Mouse (Mus musculus) thymus, adult 2 months (tissue): ENCODE measurements around the gene Gdf1. TPM values are rescaled to one million over a fixed set of nuclear protein-coding genes. Genes with fewer than 3 reads are reported as not detected.

Source experiments
- DNase-seq: peaks from one replicate; pipeline ENCODE4 v3.0.0; 2021
- H3K27ac ChIP-seq: fragments of 200-500 bp; 2 replicates; pipeline ENCODE4 v1.5.1; 2012; ENCODE audit warnings: low read length, control low read depth; ENCODE audit not compliant: control insufficient read depth, insufficient read depth
- H3K27me3 ChIP-seq: fragments of 200-500 bp; 2 replicates; pipeline ENCODE4 v1.6.1; 2012; ENCODE audit warnings: mild to moderate bottlenecking, low read length, moderate library complexity, mixed read lengths; ENCODE audit not compliant: control insufficient read depth, insufficient read depth
- H3K36me3 ChIP-seq: fragments of 200-500 bp; 2 replicates; pipeline ENCODE4 v1.6.1; 2012; ENCODE audit warnings: mild to moderate bottlenecking, low read length, moderate library complexity; ENCODE audit not compliant: control insufficient read depth, insufficient read depth
- H3K4me1 ChIP-seq: fragments of 200-500 bp; replicated peaks from 2 replicates; pipeline ENCODE4 v1.6.1; 2012; ENCODE audit warnings: low read length; ENCODE audit not compliant: control insufficient read depth, insufficient read depth
- H3K4me3 ChIP-seq: fragments of 200-500 bp; 2 replicates; pipeline ENCODE4 v1.5.1; 2012; ENCODE audit warnings: mild to moderate bottlenecking, low read length, control low read depth, moderate library complexity; ENCODE audit not compliant: control insufficient read depth, insufficient read depth
- CTCF ChIP-seq: fragments of 200-500 bp; IDR thresholded peaks from 2 replicates; pipeline ENCODE4 v1.5.1; 2012; ENCODE audit warnings: mild to moderate bottlenecking, control low read depth, low read length, moderate library complexity, borderline replicate concordance; ENCODE audit not compliant: control insufficient read depth, poor library complexity, insufficient read depth; ENCODE audit errors: extremely low read depth
- POLR2A ChIP-seq: fragments of 200-500 bp; IDR thresholded peaks from 2 replicates; pipeline ENCODE4 v1.6.1; 2012; ENCODE audit warnings: mild to moderate bottlenecking, low read length, control low read depth, moderate library complexity; ENCODE audit not compliant: control insufficient read depth, poor library complexity, insufficient read depth; ENCODE audit errors: extremely low read depth
- WGBS: fragments of 180-500 bp; shearing (Covaris S2); methylation state at CpG from one replicate; pipeline ENCODE4 v1.1.7; 2018; 5-methylcytosine and 5-hydroxymethylcytosine counted together
- polyA plus RNA-seq: library from polyadenylated mRNA; depleted of rRNA; stranded (reverse); fragments of >200 nt; gene quantifications from 2 replicates; pipeline ENCODE4 v1.2.3, GENCODE M21; 2012; rRNA removed

The Gdf1 gene
- polyA plus RNA-seq, 1 experiment, result 0.13 TPM

DNA sequence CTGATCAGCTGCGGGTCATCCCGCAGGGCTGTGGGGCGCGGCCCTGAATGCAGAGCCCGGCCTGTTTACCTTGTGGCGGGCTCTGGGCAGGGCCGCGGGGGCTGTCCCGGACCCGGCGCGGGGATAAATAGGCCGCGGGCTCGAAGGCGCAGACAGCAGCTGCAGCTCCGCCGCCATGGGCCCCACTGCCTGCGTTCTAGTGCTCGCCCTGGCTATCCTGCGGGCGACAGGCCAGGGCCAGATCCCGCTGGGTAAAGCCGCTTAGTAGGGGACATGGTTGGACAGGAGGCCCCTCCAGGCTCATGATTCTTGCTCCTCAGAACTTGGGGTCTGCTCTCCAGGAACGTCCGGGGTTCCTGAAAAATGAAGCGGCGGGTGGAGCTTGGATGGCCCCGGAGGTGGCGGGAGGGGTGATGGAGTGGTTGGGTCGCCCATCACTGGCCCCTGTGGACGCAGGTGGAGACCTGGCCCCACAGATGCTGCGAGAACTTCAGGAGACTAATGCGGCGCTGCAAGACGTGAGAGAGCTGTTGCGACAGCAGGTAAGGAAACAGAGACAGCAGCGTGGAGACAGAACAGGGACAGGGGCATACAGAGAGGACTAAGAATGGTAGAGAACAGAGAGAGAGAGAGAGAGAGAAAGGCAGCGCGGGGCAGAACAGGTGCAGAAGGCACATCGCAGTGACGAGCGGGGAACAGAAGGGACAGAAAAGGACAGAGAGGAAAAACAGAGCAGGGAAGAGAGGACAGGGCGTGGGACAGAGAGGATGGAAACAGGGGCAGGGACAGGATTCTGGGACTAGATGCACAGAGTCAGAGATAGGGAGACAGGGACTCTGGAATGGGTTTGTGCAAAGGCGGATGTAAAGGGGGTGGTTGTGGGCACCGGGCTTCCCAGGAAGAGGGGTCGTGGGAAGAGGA lies 44.0 kb downstream of the Gdf1 start, which contains the start of gene Comp:
Gene Comp (plus strand): TSS at position 162 of the 921 bp plus-strand sequence.
- Histone ChIP-seq H3K27me3 (peaks cover 45% of the 10 kb centered on the region), H3K27ac (no peak within 1 kb of the TSS), H3K4me3 (peak within 1 kb of the TSS; percentile 27), H3K4me1 (peaks cover 30% of the 10 kb centered on the region), H3K36me3 (no peaks in the 10 kb centered on the region)
- 13% methylated on average over 47 of the region's 47 CpGs for WGBS
- DNase-seq, result no peak
- TF ChIP-seq POLR2A, result no peak
- TF ChIP-seq CTCF, result no peak

- peak overlapping the region; percentile 27 for H3K4me3 ChIP-seq
- H3K36me3 ChIP-seq, result no peaks in the 10 kb centered on the region
- peaks cover 45% of the 10 kb centered on the region for H3K27me3 ChIP-seq
- peaks cover 30% of the 10 kb centered on the region for H3K4me1 ChIP-seq
- DNase-seq, result peak; percentile 34
- no peak overlapping the region for H3K27ac ChIP-seq
- TF ChIP-seq CTCF (no peak), POLR2A (no peak)
- WGBS, result 2% methylated on average over 53 of the region's 53 CpGs
These were observed 44.8 kb downstream of the Gdf1 start for GRCm38 (mm10) chr8:70374318-70374927.

DNA sequence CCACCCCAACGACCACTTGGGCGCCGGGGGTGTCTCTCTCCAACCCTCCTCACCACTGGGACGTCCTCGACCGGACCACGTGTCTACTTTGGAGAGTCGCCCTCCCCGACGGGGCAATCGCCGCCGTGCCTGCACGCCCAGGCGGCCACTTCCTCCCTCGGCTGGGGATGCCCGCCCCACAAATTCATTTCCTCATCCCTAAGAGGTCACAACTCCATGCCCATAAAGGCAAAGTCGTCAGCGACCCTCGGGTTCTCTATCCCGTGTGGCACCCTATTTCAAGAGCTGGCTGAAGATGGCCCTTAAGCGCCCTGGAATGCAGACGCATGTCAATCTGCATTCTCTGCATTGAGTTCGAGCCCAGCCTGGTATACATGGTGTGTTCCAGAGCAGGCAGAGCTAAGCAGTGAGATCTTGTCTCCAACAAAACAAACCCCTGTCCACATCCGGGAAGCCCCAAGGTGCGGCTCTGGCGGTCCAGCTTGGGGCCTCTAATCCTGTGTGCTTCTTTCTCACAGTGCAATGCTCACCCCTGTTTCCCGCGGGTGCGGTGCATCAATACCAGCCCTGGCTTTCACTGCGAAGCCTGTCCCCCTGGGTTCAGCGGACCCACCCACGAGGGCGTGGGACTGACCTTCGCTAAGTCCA lies 45.7 kb downstream of the Gdf1 start:
- WGBS, result 5% methylated on average over 35 of the region's 35 CpGs
- no peaks in the 10 kb centered on the region for H3K36me3 ChIP-seq

DNA sequence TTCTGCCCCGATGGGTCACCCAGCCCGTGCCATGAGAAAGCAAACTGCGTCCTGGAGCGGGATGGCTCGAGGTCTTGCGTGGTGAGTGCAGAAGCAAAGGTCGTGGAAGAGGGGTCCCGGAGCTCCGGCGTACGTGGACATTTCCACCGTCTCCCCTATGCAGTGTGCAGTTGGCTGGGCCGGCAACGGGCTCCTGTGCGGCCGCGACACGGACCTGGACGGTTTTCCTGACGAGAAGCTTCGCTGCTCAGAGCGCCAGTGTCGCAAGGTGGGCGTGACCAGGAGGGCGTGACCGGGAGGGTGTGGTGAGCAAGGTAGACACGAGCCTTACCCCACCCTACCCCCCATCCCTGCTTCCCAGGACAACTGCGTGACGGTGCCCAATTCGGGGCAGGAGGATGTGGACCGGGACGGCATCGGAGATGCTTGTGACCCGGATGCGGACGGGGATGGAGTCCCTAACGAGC lies 46.7 kb downstream of the Gdf1 start:
- no peaks in the 10 kb centered on the region for H3K36me3 ChIP-seq
- WGBS, result 10% methylated on average over 37 of the region's 37 CpGs
- peaks cover 30% of the 10 kb centered on the region for H3K4me1 ChIP-seq
- H3K27me3 ChIP-seq, result peaks cover 45% of the 10 kb centered on the region
- H3K27ac ChIP-seq, result no peak overlapping the region
- H3K4me3 ChIP-seq, result no peak overlapping the region
- TF ChIP-seq POLR2A, result no peak
- TF ChIP-seq CTCF, result no peak
- no peak for DNase-seq

More for the DNA sequence above, 45.7 kb downstream of the Gdf1 start:
- H3K27me3 ChIP-seq, result peaks cover 45% of the 10 kb centered on the region
- no peak overlapping the region for H3K4me3 ChIP-seq
- TF ChIP-seq POLR2A, result no peak
- TF ChIP-seq CTCF, result no peak
- DNase-seq, result no peak
- H3K27ac ChIP-seq, result no peak overlapping the region
- H3K4me1 ChIP-seq, result peaks cover 30% of the 10 kb centered on the region

GRCm38 (mm10) chr8:70377049-70377448 lies 47.4 kb downstream of the Gdf1 start:
- DNase-seq, result no peak
- peaks cover 45% of the 10 kb centered on the region for H3K27me3 ChIP-seq
- H3K36me3 ChIP-seq, result no peaks in the 10 kb centered on the region
- H3K4me1 ChIP-seq, result peaks cover 30% of the 10 kb centered on the region
- TF ChIP-seq POLR2A (no peak), CTCF (no peak)
- H3K4me3 ChIP-seq, result no peak overlapping the region
- WGBS, result 20% methylated on average over 15 of the region's 15 CpGs
- no peak overlapping the region for H3K27ac ChIP-seq

DNA sequence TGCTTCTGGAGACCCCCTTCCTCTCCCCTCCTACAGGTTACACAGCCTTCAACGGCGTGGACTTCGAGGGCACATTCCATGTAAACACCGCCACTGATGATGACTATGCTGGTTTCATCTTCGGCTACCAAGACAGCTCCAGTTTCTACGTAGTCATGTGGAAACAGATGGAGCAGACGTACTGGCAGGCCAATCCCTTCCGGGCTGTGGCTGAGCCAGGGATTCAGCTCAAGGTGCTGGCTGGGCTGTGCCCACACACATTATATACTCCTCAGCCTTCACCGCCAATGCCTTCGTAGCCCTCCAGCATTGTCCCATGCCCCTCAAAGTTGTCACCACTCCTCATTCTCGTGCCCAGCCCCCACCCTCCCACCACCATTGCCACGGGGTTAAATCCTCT lies 50.5 kb downstream of the Gdf1 start:
- DNase-seq, result no peak
- no peak overlapping the region for H3K27ac ChIP-seq
- H3K4me3 ChIP-seq, result no peak overlapping the region
- no peaks in the 10 kb centered on the region for H3K36me3 ChIP-seq
- H3K4me1 ChIP-seq, result peaks cover 16% of the 10 kb centered on the region
- no peak for TF ChIP-seq CTCF
- TF ChIP-seq POLR2A, result no peak
- peaks cover 21% of the 10 kb centered on the region for H3K27me3 ChIP-seq
- 93% methylated on average over 12 of the region's 12 CpGs for WGBS

Other genes with a start within 250 kb of the Gdf1 start
- 0.11 and 0.15 TPM in 2 replicates for gene Hapln4, start 246.4 kb upstream of the Gdf1 start, polyA plus RNA-seq
- gene Ncan, start 208.9 kb upstream of the Gdf1 start, polyA plus RNA-seq, result 0.05 and 0.08 TPM in 2 replicates
- 20.7 and 26.9 TPM in 2 replicates for gene Nr2c2ap, start 198.5 kb upstream of the Gdf1 start, polyA plus RNA-seq
- gene Rfxank, start 190.7 kb upstream of the Gdf1 start, polyA plus RNA-seq, result 49.7 and 58.2 TPM in 2 replicates
- 174 and 178 TPM in 2 replicates for gene Borcs8, start 190.3 kb upstream of the Gdf1 start, polyA plus RNA-seq
- 3.5 and 3.6 TPM in 2 replicates for gene Mef2b, start 190.1 kb upstream of the Gdf1 start, polyA plus RNA-seq
- 144 and 156 TPM in 2 replicates for gene Tmem161a, start 157.5 kb upstream of the Gdf1 start, polyA plus RNA-seq
- 59.1 and 66.6 TPM in 2 replicates for gene Slc25a42, start 117.5 kb upstream of the Gdf1 start, polyA plus RNA-seq
- 98.2 and 103 TPM in 2 replicates for gene Sugp2, start 95.6 kb upstream of the Gdf1 start, polyA plus RNA-seq
- 24.3 and 25.4 TPM in 2 replicates for gene Armc6, start 95.4 kb upstream of the Gdf1 start, polyA plus RNA-seq
- gene Homer3, start 47.0 kb upstream of the Gdf1 start, polyA plus RNA-seq, result 60.6 and 67.6 TPM in 2 replicates
- 72.1 and 75.4 TPM in 2 replicates for gene Ddx49, start 27.3 kb upstream of the Gdf1 start, polyA plus RNA-seq
- 397 and 454 TPM in 2 replicates for gene Cope, start 27.3 kb upstream of the Gdf1 start, polyA plus RNA-seq
- gene Cers1, start 14.0 kb upstream of the Gdf1 start, polyA plus RNA-seq, result 0.13 and 0.61 TPM in 2 replicates
- gene Upf1, start 23.5 kb downstream of the Gdf1 start, polyA plus RNA-seq, result 76.0 and 104 TPM in 2 replicates
- 4.1 and 4.7 TPM in 2 replicates for gene Comp, start 43.7 kb downstream of the Gdf1 start, polyA plus RNA-seq
- gene Crtc1, start 109.8 kb downstream of the Gdf1 start, polyA plus RNA-seq, result 43.9 and 49.0 TPM in 2 replicates
- gene Klhl26, start 147.2 kb downstream of the Gdf1 start, polyA plus RNA-seq, result 43.1 and 44.6 TPM in 2 replicates
- gene Tmem59l, start 157.5 kb downstream of the Gdf1 start, polyA plus RNA-seq, result 0.39 and 0.73 TPM in 2 replicates
- 0.59 and 0.70 TPM in 2 replicates for gene Crlf1, start 163.3 kb downstream of the Gdf1 start, polyA plus RNA-seq
- 196 and 227 TPM in 2 replicates for gene Rex1bd, start 176.9 kb downstream of the Gdf1 start, polyA plus RNA-seq
- gene Uba52, start 181.0 kb downstream of the Gdf1 start, polyA plus RNA-seq, result 731 and 765 TPM in 2 replicates
- gene Fkbp8, start 197.9 kb downstream of the Gdf1 start, polyA plus RNA-seq, result 613 and 640 TPM in 2 replicates
- 72.7 and 86.7 TPM in 2 replicates for gene Kxd1, start 198.1 kb downstream of the Gdf1 start, polyA plus RNA-seq
- gene Ell, start 209.6 kb downstream of the Gdf1 start, polyA plus RNA-seq, result 40.2 and 42.6 TPM in 2 replicates